Comparison of ENCODE assay signal across 9 mouse cellular contexts in the genomic region with DNA sequence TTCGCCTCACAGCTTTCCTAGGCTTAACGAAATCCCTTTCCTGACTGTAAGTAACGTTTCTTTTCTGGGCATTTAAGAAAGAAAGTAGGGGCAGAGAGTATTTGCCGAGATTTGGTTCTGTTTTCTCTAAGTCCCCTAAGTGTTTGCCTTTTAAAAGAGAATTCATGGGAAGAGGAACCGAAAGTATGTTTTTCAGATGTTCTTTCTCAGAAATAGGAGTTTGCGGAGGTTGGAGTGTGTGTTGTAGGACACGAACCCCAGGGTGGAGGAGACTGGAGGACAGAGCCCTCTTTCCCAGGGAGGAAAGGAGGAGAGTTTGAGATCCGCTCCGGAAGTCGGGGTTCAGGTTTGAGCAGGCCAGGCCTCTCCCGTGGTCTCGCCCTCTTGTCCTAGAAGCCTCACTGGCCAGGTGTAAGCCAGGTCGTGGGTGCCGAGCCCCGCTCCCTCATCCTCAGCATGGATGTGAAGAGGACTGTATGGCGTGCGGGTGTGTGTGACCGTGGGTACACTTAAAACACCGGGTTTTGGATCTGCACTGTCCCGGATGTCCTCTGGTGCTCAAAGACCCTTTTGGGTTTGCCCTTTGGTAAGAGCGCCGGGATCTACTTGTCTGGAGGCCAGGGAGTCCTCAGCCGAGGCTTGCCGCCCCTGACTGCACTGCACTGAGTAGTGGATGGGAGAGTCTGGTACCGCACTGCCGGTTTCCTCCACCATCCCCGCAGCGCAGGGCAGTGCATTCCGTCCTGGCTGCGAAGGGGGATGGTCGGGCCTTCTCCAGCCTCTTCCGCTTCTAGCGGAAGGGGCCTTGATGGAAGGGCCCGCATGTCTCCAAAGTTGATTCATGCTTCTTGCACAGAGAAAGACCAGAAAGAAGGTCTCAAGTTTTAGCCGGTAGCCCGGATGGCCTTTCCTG. TPM values are rescaled to one million over a fixed set of nuclear protein-coding genes. Genes with fewer than 3 reads are reported as not detected.
DNase-seq lines count a peak whose midpoint lies in the region; ATAC-seq and TF ChIP-seq lines count a peak whose summit lies in the region.
"Had no signal": no experiment of that assay in that cellular context is flagged by ENCODE, and none has a peak within 500 bp of the region (broad histone marks: within the 10 kb centered on the region; RNA-seq: fewer than 3 reads in every experiment).

No protein-coding gene starts in this region.

- no peaks in the 10 kb centered on the region for H3K36me3 ChIP-seq in heart, adult 2 months (ENCODE audit: control insufficient read depth, insufficient read depth, low read length)
- H3K36me3 ChIP-seq in hindbrain, embryonic 11.5 days (ENCODE audit: control insufficient read depth, insufficient read depth, low read length), result no peaks in the 10 kb centered on the region
- H3K36me3 ChIP-seq in midbrain, embryonic 12.5 days, result no peaks in the 10 kb centered on the region
- H3K36me3 ChIP-seq: G1E had no signal

- intact Hi-C loops in heart, adult 2 months (cut with DNase I), result no loop called here
- intact Hi-C loops in heart, postnatal 14 days (cut with DNase I), result loop anchor here (5.0 kb wide), 1 partner anchor 46 kb away; no protein-coding TSS in a partner anchor

- no peak for TF ChIP-seq POLR2A in heart, adult 2 months (IDR thresholded peaks at IDR 0.05; ENCODE audit: insufficient read depth, low read depth, low read length)

- H3K27ac ChIP-seq in heart, adult 2 months, result no peak overlapping the region
- peak overlapping the region; percentile 24; the same call in 1 of the 2 replicates for H3K27ac ChIP-seq in hindbrain, embryonic 11.5 days (ENCODE audit: low read depth, low read length)
- H3K27ac ChIP-seq in midbrain, embryonic 12.5 days (replicated peaks), result peak overlapping the region; percentile 94

- no peak for DNase-seq in heart, adult 2 months
- DNase-seq in heart, postnatal 14 days, result no peak
- DNase-seq in cerebellum, adult 8-10 months, result peak; percentile 47
- DNase-seq in hindbrain, embryonic 11.5 days (ENCODE audit: low spot score), result peak; percentile 74
- DNase-seq in gastrocnemius, adult 8-10 months (ENCODE audit: low spot score in 2 of 2), result no peak
- DNase-seq in right cerebral cortex, adult 18-20 months, result no peak
- no peak for DNase-seq in ovary, postnatal 10 days (ENCODE audit: low spot score)

- H3K27me3 ChIP-seq in heart, adult 2 months (ENCODE audit: control insufficient read depth, insufficient read depth, low read length), result peaks cover 40% of the 10 kb centered on the region
- H3K27me3 ChIP-seq in hindbrain, embryonic 11.5 days (ENCODE audit: control insufficient read depth, insufficient read depth, low read length), result peaks cover 82% of the 10 kb centered on the region
- peaks cover 84% of the 10 kb centered on the region for H3K27me3 ChIP-seq in midbrain, embryonic 12.5 days

- no peak for TF ChIP-seq EP300 in heart, adult 2 months (IDR thresholded peaks at IDR 0.05; ENCODE audit: insufficient read depth, low read depth, low read length)

- no peak for ATAC-seq in hindbrain, embryonic 11.5 days (ENCODE audit: low FRiP score)
- no peak for ATAC-seq in midbrain, embryonic 12.5 days (ENCODE audit: low FRiP score, low read depth)

- no peak overlapping the region for H3K9ac ChIP-seq in heart, adult 2 months (ENCODE audit: low read depth, low read length)
- H3K9ac ChIP-seq in hindbrain, embryonic 11.5 days (ENCODE audit: low read depth, low read length), result peak overlapping the region; percentile 75
- peak overlapping the region; percentile 97 for H3K9ac ChIP-seq in midbrain, embryonic 12.5 days (replicated peaks)

- no peaks in the 10 kb centered on the region for H3K9me3 ChIP-seq in hindbrain, embryonic 11.5 days (ENCODE audit: control insufficient read depth, low read length)
- no peaks in the 10 kb centered on the region for H3K9me3 ChIP-seq in midbrain, embryonic 12.5 days

- 3% methylated on average over 36 of the region's 36 CpGs for WGBS in heart, adult 2 months
- WGBS in hindbrain, embryonic 11.5 days, result 1% methylated on average over 36 of the region's 36 CpGs
- under 1% methylated on average over 36 of the region's 36 CpGs for WGBS in midbrain, embryonic 12.5 days

- H3K4me3 ChIP-seq in heart, adult 2 months, result peak overlapping the region; percentile 26; the same call in 1 of the 2 replicates
- peak overlapping the region; percentile 43 for H3K4me3 ChIP-seq in hindbrain, embryonic 11.5 days (ENCODE audit: low read depth, low read length)
- peak overlapping the region; percentile 80 for H3K4me3 ChIP-seq in midbrain, embryonic 12.5 days

- no peak for TF ChIP-seq CTCF in heart, adult 2 months (IDR thresholded peaks at IDR 0.05)

- no peaks in the 10 kb centered on the region; the same call in 1 of the 2 replicates for H3K4me1 ChIP-seq in heart, adult 2 months (ENCODE audit: control insufficient read depth, insufficient read depth, low read length)
- H3K4me1 ChIP-seq in hindbrain, embryonic 11.5 days (replicated peaks; ENCODE audit: control insufficient read depth, insufficient read depth, low read length), result peaks cover 10% of the 10 kb centered on the region
- H3K4me1 ChIP-seq in midbrain, embryonic 12.5 days, result peaks cover 30% of the 10 kb centered on the region

- H3K79me2 ChIP-seq in heart, adult 2 months (replicated peaks; ENCODE audit: control insufficient read depth, insufficient read depth, low read length), result no peaks in the 10 kb centered on the region

- H3K4me2 ChIP-seq in hindbrain, embryonic 11.5 days (replicated peaks; ENCODE audit: low read depth, low read length), result peak overlapping the region; percentile 9
- peak overlapping the region; percentile 67 for H3K4me2 ChIP-seq in midbrain, embryonic 12.5 days (replicated peaks)

RNA-seq across cellular contexts. Expression of a gene that starts 3.0 kb away (rescaled TPM):
- total RNA-seq in heart, adult 2 months (2021), result under 1 TPM in 1 of 2 experiments, not detected in 1; 0.05 TPM
- polyA plus RNA-seq in heart, adult 2 months (2012; rRNA removed), result not detected in 2 replicates
- total RNA-seq in heart, postnatal 14 days (2021), result not detected
- polyA plus RNA-seq in hindbrain, embryonic 11.5 days (2014; fragmentation: Nextera tagmentation; extraction: Ambion mirVana), result 1.1 and 1.2 TPM in 2 replicates
- 1.5 and 2.1 TPM in 2 replicates for polyA plus RNA-seq in midbrain, embryonic 12.5 days (2016; fragmentation: Nextera tagmentation; extraction: Ambion mirVana)
- under 1 TPM; 0.38 to 0.48 (median 0.44) TPM for total RNA-seq in gastrocnemius, adult 8-10 months (2022)
- total RNA-seq: G1E had no signal
- polyA plus RNA-seq: G1E had no signal

Comparison
In these comparisons a context has a peak if more than half of its experiments do, and no peak if none do; other contexts are left out.
1. DNase-seq: peak in cerebellum, adult 8-10 months (single experiment) and hindbrain, embryonic 11.5 days (single experiment); none in heart, adult 2 months (0 of 2), heart, postnatal 14 days (0 of 2), gastrocnemius, adult 8-10 months (0 of 2), right cerebral cortex, adult 18-20 months (single experiment) and ovary, postnatal 10 days (single experiment).
2. H3K4me3 ChIP-seq: peak in every context shown above with its lines; median percentile 80 in midbrain, embryonic 12.5 days; 43 in hindbrain, embryonic 11.5 days; 26 in heart, adult 2 months.